Mouse (Mus musculus) duodenum, adult 2 months (tissue): ENCODE results near the gene Dnase1l1. TPM values are rescaled to one million over a fixed set of nuclear protein-coding genes. Genes with fewer than 3 reads are reported as not detected.

Experiments
- polyA plus RNA-seq: library from polyadenylated mRNA; depleted of rRNA; stranded (reverse); fragments of >200 nt; gene quantifications from 2 replicates; pipeline ENCODE4 v1.2.3, GENCODE M21; 2012; ENCODE audit warnings: low replicate concordance; rRNA removed

Gene Dnase1l1
- polyA plus RNA-seq = 13.5 and 14.5 TPM in 2 replicates

GRCm38 (mm10) chrX:74281732-74282394, at the start of gene Dnase1l1, which contains the start of gene Taz:
Gene Dnase1l1, minus strand, starts transcription at chrX:74282337.
Gene Taz, plus strand, starts transcription at chrX:74281912.

DNA sequence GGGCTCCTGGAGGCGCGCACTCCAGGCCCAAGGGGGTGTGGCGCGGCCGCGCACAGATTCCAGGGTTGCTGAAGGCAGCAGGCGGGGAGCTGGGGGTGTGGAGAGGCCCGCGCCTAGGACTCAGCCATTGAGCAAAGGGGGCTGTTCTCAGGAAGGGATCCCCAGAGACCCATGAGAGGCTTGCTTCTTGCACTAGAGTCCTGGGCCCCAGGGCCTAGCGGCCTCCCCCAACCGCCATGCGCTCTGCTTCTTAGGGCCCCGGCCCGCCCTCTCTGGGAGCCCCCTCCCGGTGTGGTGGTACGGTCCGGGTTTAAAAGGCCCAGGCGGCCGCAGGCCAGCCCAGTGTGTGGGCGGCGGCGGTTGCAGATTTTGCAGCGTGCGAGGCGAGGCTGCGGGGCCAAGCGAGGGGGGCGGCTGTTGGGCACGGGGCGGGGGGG, 46.6 kb upstream of the Dnase1l1 start, which contains the start of gene Plxna3:
Plxna3 (plus strand) TSS at position 342 of the 437 bp plus-strand sequence.

GRCm38 (mm10) chrX:74312540-74313464, 30.7 kb upstream of the Dnase1l1 start, which contains the start of gene Fam50a:
Gene Fam50a, plus strand, starts transcription at chrX:74313033.

DNA sequence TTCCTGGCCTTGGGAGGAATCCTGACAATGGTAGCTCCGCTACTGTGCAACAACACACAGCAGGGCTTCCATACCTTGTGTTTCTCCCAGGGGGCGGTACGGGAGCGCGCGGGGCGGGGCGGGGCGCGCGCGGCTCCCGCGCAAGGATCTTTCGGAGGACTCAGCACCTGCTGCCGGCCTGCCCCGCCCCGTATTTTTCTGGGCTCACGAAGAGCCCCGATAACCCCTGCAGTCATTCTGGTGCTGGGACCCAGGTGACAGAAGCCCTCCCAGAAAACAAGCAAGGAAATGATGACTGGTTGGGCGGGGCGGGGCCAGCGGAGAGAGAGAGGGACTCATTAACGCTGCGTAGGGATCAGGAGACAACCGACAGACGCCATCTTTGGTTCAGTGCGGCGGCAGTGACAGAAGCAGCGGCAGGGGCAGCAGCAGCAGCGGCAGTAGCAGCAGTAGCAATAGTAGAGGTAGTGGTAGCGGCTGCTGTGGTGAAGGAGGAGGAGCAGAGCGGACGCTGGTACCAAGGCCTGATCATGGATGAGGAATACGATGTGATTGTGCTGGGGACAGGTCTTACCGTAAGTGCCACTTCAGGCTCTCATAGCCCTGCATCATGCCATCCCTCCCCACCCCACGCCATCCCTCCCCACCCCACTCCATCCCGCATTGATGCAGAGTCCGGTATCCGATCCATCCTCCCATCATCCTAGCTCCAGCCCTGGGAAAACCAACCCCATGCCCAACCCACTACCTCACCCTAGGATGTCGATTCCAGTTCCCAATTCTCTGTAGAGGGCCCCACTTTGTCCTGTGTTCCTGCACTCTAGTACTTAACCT, 22.9 kb upstream of the Dnase1l1 start, which contains the start of gene Gdi1:
Gdi1 (plus strand) TSS at position 132 of the 834 bp plus-strand sequence.

GRCm38 (mm10) chrX:74296538-74297448, 14.7 kb upstream of the Dnase1l1 start, which contains the start of gene Atp6ap1:
Gene Atp6ap1, plus strand, starts transcription at chrX:74297097.

DNA sequence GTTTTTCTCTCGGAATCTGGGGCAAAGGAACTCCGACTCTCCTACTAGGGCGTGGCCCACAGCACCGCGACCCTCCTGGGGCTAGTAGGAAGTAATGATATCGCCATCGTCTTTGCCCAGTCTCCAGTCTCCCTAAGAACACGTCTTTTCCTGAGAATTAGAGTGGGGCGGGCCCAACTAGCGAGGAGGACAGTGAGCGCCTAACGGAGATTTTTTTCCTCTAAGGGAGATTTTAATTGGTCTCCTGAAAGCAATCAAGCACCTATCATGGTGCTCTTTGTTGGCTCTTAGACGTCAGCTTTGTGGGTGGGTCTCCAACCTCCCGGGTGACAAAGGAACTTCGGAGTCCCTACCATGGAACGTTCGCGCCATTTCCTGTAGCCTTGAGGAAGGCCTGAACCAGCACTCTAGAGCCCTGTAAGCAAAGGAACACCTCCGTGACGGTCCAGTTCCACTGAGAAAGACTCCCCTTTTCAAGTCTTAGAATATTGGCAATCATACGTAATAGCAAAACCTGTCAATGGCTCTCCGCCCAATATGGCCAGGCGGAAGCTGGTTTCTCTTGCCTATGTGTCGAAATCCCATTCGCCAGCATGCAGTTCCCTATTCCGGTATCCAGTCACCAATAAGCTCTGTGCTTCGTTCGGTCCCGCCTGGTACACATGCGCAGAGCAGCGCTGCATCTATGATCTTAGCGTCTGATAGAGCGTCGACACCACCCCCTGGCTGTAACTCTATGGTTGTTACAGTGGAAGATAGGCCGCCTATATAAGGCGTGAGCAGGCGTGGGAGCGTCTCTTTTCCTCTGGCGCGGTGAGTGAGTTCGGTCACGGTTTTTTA, 11.9 kb downstream of the Dnase1l1 start, which contains the start of gene Rpl10:
Rpl10 (plus strand) TSS at position 751 of the 840 bp plus-strand sequence.

DNA sequence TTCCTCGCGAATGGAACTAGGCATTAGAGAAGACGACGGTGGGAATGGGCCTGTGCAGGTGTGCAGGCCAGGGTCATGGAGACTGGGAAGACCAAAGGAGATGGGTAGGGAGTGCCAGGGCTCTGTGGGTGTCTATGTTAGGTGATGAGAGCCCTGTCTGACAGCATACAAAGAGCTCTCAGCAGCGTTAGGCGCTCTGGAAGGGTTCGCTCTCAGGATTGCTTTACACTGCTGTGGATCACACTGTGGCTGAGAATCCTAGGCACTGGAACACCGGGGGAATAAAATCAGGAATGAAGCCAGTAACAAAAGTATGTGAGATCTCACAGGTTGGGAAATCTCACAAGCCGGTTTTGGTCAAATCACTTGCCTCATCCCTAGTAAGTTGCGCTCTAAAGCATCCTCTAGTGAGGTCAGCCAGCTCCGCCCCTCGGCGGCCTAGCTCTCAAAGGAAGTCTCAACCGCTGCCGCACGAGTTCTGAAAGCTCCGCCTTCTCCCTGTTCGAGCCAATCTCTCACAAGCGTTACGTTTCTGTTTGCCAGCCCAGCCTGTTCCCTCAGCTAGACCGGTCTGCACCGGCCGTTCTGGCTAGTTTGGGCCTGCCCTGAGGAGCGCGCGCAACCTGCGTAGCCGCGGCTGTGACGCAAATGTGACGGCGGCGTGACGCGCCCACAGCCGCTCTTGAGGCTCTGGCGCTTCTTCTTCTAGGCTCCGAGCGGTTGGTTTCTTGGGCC, 27.8 kb downstream of the Dnase1l1 start, which contains the start of gene Emd:
Emd (plus strand) TSS at position 535 of the 735 bp plus-strand sequence.

DNA sequence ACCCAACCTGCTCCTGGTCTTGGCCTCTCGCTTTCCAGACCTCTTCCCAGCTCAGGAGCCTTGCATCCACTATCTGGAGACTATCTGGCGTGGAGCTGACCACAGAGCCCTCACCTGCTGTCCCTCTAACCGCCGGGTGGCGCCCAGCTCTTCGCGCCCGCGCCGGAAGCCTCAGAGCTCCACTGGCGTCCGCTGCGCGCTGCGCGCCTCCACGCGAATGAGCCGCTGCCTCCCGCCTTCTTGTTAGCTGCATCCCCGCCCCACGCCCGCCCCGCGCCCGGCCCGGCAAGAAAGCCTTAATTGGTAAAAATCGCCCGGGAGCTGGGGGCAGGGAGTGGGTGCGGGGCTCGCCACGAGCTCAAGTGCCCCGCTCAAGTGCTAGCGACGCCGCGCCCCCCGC, 32.5 kb downstream of the Dnase1l1 start, which contains the start of gene Flna:
Flna (minus strand) TSS at position 206 of the 400 bp plus-strand sequence.

Other genes starting within 250 kb of the Dnase1l1 start
- not detected in 2 replicates for gene Opn1mw, start 154.9 kb downstream of the Dnase1l1 start, polyA plus RNA-seq
- gene Mecp2, start 147.0 kb downstream of the Dnase1l1 start, polyA plus RNA-seq = 1.9 and 2.2 TPM in 2 replicates
- not detected in 2 replicates for gene Tex28, start 114.5 kb downstream of the Dnase1l1 start, polyA plus RNA-seq
- gene Tktl1, start 105.1 kb downstream of the Dnase1l1 start, polyA plus RNA-seq = not detected in 2 replicates
- gene Flna, start 32.5 kb downstream of the Dnase1l1 start, polyA plus RNA-seq = 252 and 315 TPM in 2 replicates
- gene Emd, start 27.6 kb downstream of the Dnase1l1 start, polyA plus RNA-seq = 32.5 and 51.7 TPM in 2 replicates
- gene Rpl10, start 11.5 kb downstream of the Dnase1l1 start, polyA plus RNA-seq = 597 and 840 TPM in 2 replicates
- 68.3 and 76.5 TPM in 2 replicates for gene Taz, start 425 bp downstream of the Dnase1l1 start, polyA plus RNA-seq
- gene Atp6ap1, start 14.8 kb upstream of the Dnase1l1 start, polyA plus RNA-seq = 124 and 181 TPM in 2 replicates
- gene Gdi1, start 22.7 kb upstream of the Dnase1l1 start, polyA plus RNA-seq = 40.2 and 70.9 TPM in 2 replicates
- gene Fam50a, start 30.7 kb upstream of the Dnase1l1 start, polyA plus RNA-seq = 6.0 and 7.8 TPM in 2 replicates
- 2.7 and 6.4 TPM in 2 replicates for gene Plxna3, start 46.7 kb upstream of the Dnase1l1 start, polyA plus RNA-seq
- 16.5 and 24.4 TPM in 2 replicates for gene Lage3, start 71.3 kb upstream of the Dnase1l1 start, polyA plus RNA-seq
- gene Ubl4a, start 90.9 kb upstream of the Dnase1l1 start, polyA plus RNA-seq = 32.7 and 36.9 TPM in 2 replicates
- 11.5 and 11.9 TPM in 2 replicates for gene Slc10a3, start 91.0 kb upstream of the Dnase1l1 start, polyA plus RNA-seq
- gene Fam3a, start 110.9 kb upstream of the Dnase1l1 start, polyA plus RNA-seq = 19.4 and 28.2 TPM in 2 replicates
- gene Ikbkg, start 111.0 kb upstream of the Dnase1l1 start, polyA plus RNA-seq = 5.4 and 6.6 TPM in 2 replicates
- gene G6pdx, start 146.9 kb upstream of the Dnase1l1 start, polyA plus RNA-seq = 18.2 and 22.2 TPM in 2 replicates
- gene Gm6880, start 199.1 kb upstream of the Dnase1l1 start, polyA plus RNA-seq = not detected in 2 replicates